Mouse (Mus musculus): ENCODE data around the gene Ip6k2. TPM values are rescaled to one million over a fixed set of nuclear protein-coding genes. Genes with fewer than 3 reads are reported as not detected.

Ip6k2 gene
- total RNA-seq, 2 experiments from 2014 or later: 143 to 164 TPM

DNA sequence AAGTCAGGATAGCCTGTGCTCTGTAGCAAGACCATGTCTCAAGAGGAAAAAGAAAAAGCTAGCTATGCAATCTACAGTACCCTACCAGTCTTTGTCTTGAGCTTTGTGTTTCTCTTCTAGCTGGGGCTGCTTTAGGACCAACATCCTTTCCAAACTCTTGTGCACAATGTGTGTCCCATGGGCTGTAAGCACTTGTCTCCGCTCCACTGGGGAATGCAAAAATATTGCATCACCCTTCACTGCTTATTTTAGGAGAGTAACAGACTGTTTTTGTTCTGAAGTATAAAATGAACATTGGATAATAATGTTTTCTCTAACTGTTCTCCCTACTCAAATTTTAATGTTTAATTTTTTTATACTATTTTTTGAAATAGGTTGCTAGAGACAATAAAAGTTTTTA lies 2.9 kb downstream of the Ip6k2 start:
- Histone ChIP-seq H3K27ac (no peak overlapping the region), H3K4me3 (peak overlapping the region; percentile 4; the same call in 1 of the 2 replicates)
- TF ChIP-seq CTCF (IDR thresholded peaks at IDR 0.05): no peak
- no peak for DNase-seq (ENCODE audit: extremely low spot score in 1 of 2, low spot score in 2 of 2)
- intact Hi-C loops (cut with DNase I): no loop called here

DNA sequence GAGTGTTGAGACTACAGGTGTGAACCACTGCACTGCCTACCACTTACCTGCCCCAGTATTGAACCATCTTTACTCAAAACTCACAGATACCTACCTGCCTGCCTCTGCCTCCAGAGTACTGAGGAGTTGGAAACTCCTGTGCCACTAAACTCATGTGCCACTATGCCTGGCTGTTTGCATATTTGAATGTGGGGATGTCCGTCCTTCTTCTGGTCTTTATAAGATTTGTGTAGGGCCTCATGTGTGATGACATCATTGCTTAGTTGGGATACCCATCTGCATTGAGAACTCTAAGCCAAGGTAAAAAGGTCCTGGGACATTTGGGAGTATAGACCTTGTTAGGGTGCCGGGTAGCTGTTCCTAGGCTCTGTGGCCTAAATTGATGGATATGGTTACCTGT lies 3.5 kb downstream of the Ip6k2 start:
- H3K27ac ChIP-seq: no peak overlapping the region
- TF ChIP-seq CTCF (IDR thresholded peaks at IDR 0.05): no peak
- no peak overlapping the region for H3K4me3 ChIP-seq
- no peak for DNase-seq (ENCODE audit: extremely low spot score in 1 of 2, low spot score in 2 of 2)
- intact Hi-C loops (cut with DNase I): no loop called here

DNA sequence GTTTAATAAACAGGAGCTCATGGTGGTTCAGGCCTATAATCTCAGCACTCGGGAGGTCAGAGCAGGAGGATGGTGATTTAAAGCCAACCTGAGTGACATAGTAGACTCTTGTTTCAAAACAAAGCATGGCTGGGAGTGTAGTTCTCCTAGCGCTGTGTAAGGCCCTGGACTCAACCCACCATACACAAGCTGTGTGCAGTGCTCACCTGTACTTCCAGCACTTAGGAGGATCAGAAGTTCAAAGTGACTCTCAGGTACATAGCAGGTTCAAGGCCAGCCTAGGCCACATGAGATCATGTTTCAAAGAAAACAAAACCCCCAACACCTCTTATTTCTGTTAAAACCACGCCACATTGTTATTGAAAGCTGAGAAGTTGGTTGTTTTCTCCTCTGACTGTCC lies 5.1 kb downstream of the Ip6k2 start:
- intact Hi-C loops (cut with DNase I): no loop called here
- Histone ChIP-seq H3K4me3 (no peak overlapping the region), H3K27ac (no peak overlapping the region)
- no peak for TF ChIP-seq CTCF (IDR thresholded peaks at IDR 0.05)
- DNase-seq (ENCODE audit: extremely low spot score in 1 of 2, low spot score in 2 of 2): no peak

DNA sequence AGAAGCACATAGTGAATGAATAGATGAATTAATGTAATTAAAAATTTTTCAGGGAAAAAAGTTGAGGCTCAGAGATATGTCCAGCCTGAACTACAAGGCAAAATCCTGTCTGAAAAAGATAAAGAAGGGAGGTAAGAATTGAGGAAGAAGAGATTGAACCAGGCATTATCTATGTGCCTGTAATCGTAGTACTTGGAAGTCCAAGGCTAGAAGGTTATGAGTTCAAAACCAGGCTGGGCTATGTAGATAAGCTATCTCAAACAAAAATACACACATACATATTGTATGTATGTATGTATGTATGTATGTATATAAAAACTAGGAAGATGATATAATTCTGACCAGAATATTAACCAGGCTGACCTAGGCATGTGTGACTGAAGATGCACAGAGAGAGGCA lies 8.7 kb downstream of the Ip6k2 start:
- TF ChIP-seq CTCF (IDR thresholded peaks at IDR 0.05): no peak
- DNase-seq (ENCODE audit: extremely low spot score in 1 of 2, low spot score in 2 of 2): no peak
- intact Hi-C loops (cut with DNase I): no loop called here
- H3K27ac ChIP-seq: no peak overlapping the region
- H3K4me3 ChIP-seq: no peak overlapping the region

DNA sequence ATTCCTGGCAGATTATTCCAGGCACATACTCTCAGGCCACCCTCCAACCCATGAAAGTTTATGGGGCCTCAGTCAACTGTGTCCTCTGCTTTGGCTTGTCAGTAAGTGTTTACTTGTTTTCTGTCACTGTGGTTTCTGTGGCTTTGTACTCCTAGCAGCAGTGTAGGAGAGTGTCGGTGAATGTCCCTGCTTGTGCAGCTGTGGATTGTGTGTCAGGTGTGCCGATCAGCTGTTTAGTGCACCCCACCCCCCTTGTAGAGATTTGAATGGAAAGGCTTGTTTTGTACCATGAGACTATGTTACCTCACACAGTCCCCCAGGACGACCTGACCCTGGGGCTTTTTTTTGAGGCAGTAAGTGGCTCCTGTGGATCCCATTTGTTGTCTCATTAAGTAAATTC lies 9.1 kb downstream of the Ip6k2 start:
- H3K4me3 ChIP-seq: no peak overlapping the region
- no peak for DNase-seq (ENCODE audit: extremely low spot score in 1 of 2, low spot score in 2 of 2)
- no peak for TF ChIP-seq CTCF (IDR thresholded peaks at IDR 0.05)
- no peak overlapping the region; the same call in 1 of the 2 replicates for H3K27ac ChIP-seq
- intact Hi-C loops (cut with DNase I): no loop called here

DNA sequence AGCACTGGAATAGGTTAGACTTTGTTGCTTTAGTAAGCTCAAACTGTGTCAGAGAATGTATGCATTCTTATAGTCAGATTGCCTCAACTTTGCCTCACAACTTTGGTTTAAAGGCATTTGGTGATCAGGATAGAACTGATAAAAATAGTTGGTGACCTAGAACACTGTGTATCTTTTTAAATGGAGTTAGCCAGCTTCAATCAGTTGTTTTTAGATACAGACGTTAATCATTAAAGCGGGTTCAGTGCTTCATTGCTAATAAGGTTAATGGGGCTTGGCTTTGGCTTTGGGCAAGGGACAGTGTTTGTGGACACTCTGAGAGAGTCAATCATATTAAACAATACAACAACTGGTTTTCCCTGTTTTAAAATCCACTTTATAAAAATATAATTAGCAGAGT lies 11.7 kb downstream of the Ip6k2 start:
- intact Hi-C loops (cut with DNase I): loop anchor here (5.0 kb wide), 1 partner anchor 43 kb away; no protein-coding TSS in a partner anchor
- DNase-seq (ENCODE audit: extremely low spot score in 1 of 2, low spot score in 2 of 2): no peak
- H3K27ac ChIP-seq: no peak overlapping the region
- no peak for TF ChIP-seq CTCF (IDR thresholded peaks at IDR 0.05)
- H3K4me3 ChIP-seq: no peak overlapping the region

DNA sequence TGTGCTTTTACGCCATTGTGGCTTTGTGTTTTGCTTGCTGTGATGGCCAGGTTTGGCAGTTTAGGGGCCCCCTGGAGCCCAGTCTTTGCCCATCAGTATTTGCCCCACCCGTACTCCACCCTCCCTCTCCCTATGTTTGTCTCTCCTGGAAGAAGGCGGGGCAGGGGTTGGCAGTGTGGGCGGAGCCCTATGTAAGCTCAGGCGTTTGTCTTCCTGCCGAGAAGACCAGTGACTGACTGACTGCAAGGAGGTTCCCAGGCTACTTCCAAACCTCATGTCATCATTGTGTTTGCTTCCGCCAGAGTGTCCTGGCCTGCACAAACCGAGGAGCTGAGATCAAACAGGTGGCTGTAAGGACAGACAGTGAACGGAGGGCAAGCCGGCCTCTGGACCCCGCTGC lies 12.2 kb downstream of the Ip6k2 start:
- intact Hi-C loops (cut with DNase I): loop anchor here (5.0 kb wide), 1 partner anchor 43 kb away; no protein-coding TSS in a partner anchor
- Histone ChIP-seq H3K27ac (peak overlapping the region; percentile 77), H3K4me3 (peak overlapping the region; percentile 29)
- DNase-seq (ENCODE audit: extremely low spot score in 1 of 2, low spot score in 2 of 2): peak in 1 of 2 experiments; percentile 39
- TF ChIP-seq CTCF (IDR thresholded peaks at IDR 0.05): no peak

DNA sequence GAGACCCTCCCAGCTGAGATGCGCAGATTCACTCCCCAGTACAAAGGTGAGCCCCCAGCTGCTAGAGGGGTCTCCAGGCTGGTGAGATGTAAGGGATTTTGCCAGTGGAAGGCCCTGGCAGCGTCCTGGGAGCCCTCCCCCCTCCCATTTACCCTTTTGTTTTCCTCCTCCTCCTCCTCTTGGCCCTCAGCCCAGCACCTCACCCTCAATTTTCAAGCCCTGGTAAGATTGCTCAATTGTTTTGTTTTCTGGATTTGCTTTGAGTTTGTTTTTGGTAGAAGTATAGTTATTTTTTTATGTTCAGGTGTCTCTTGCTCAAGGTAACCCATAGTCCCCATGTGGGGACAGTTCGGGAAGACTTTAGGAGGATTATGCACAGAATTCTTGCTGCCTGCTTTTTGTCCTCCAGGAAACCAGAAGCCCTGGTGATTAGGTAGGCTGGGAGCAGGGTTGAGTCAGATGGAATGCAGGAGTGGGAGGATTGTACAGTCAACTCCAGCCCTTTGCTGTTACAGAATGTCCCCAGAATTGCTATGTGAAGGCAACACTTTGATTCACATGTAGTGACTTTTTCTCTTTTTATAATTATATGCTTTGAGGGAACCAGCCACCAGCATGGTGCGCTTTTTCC lies 12.9 kb downstream of the Ip6k2 start:
- intact Hi-C loops (cut with DNase I): loop anchor here (5.0 kb wide), 1 partner anchor 44 kb away; no protein-coding TSS in a partner anchor
- TF ChIP-seq CTCF (IDR thresholded peaks at IDR 0.05): no peak
- peak overlapping the region; percentile 29; the same call in 1 of the 2 replicates for H3K4me3 ChIP-seq
- peak overlapping the region; percentile 77 for H3K27ac ChIP-seq
- no peak for DNase-seq (ENCODE audit: extremely low spot score in 1 of 2, low spot score in 2 of 2)

DNA sequence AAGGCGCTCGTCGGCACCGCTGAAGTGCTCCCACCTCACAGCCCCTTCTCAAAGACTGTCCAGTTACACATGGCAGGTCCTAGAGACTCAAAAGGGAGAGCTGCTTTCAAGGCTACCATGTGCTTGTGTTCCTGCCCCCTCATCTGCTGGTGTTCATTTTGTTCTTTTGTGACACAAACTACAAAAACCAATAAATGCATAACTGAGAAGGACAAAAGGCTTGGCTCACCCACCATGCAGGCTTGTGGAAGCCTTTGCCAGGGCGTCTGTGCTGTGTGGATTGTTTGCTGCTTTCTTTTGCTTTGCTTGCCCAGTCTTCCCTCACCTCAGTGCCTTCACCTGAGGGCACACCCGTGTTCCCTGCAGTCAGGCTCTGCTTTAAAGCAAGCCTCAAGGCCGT lies 13.9 kb downstream of the Ip6k2 start:
- DNase-seq (ENCODE audit: extremely low spot score in 1 of 2, low spot score in 2 of 2): no peak
- Histone ChIP-seq H3K4me3 (no peak overlapping the region), H3K27ac (peak overlapping the region; percentile 77)
- TF ChIP-seq CTCF (IDR thresholded peaks at IDR 0.05): no peak
- intact Hi-C loops (cut with DNase I): loop anchor here (5.0 kb wide), 1 partner anchor 45 kb away; no protein-coding TSS in a partner anchor

DNA sequence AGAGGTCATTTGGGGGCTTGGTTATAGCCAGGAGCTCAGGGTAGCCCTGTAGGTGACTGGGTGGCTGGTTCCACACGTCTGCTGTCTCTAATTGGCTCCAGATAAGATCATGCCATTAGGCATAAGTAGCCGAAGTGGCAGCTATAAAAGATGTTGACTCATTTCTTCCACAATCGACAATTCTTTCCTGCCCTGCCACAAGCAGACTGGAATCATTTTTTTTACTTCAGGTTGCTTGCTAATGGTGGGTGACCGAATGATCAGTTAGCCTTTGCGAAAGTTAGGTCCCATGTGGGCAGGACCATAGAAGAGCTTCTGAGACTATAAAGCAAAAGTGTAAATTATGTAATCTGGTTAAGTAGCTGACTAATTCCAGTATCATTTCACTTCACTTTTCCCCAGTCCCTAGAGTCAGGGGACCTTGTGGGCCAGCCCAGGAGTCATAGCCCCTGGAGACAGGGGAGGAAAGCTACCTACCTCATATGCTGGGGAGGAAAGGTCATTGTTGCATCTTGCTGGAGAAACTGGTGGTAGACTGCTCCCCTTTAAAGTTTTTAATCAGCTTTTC lies 15.0 kb downstream of the Ip6k2 start:
- intact Hi-C loops (cut with DNase I): loop anchor here (5.0 kb wide), 1 partner anchor 46 kb away; no protein-coding TSS in a partner anchor
- DNase-seq (ENCODE audit: extremely low spot score in 1 of 2, low spot score in 2 of 2): no peak
- no peak overlapping the region for H3K27ac ChIP-seq
- no peak for TF ChIP-seq CTCF (IDR thresholded peaks at IDR 0.05)
- H3K4me3 ChIP-seq: no peak overlapping the region

DNA sequence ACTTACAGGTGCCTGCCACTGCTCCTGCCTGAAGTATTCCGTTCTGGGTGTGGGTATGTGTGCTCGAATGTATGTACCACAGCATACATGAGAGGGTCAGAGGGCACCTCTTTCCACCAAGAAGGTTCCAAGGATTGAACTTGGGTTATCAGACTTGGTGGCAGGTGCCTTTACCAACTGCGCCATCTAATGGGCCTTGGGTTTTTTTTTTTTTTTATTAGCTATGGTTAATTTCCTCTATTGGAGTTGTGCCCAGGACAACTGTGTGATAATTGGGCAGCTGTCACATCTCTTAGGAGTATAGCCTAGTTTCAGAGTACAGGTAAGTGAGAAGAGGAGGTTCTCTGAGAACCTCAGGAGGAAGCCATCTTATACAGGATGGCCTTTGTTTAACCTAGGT lies 16.0 kb downstream of the Ip6k2 start:
- no peak for TF ChIP-seq CTCF (IDR thresholded peaks at IDR 0.05)
- intact Hi-C loops (cut with DNase I): loop anchor here (5.0 kb wide), 1 partner anchor 47 kb away; no protein-coding TSS in a partner anchor
- DNase-seq (ENCODE audit: extremely low spot score in 1 of 2, low spot score in 2 of 2): no peak
- no peak overlapping the region for H3K27ac ChIP-seq
- no peak overlapping the region for H3K4me3 ChIP-seq

DNA sequence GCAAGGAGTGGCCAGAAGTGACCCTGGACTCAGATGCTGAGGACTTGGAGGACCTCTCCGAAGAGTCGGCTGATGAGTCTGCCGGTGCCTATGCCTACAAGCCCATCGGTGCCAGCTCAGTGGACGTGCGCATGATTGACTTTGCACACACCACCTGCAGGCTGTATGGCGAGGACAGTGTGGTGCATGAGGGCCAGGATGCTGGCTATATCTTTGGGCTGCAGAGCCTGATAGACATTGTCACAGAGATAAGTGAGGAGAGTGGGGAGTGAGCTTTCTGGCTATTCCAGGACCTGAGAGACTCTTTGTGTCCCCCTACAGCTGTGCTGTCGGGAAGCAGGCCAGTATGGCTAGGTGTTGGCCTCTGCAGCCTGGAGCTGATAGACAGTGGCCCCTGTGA lies 22.2 kb downstream of the Ip6k2 start:
- Histone ChIP-seq H3K27ac (no peak overlapping the region), H3K4me3 (no peak overlapping the region)
- DNase-seq (ENCODE audit: extremely low spot score in 1 of 2, low spot score in 2 of 2): no peak
- intact Hi-C loops (cut with DNase I): no loop called here
- no peak for TF ChIP-seq CTCF (IDR thresholded peaks at IDR 0.05)

DNA sequence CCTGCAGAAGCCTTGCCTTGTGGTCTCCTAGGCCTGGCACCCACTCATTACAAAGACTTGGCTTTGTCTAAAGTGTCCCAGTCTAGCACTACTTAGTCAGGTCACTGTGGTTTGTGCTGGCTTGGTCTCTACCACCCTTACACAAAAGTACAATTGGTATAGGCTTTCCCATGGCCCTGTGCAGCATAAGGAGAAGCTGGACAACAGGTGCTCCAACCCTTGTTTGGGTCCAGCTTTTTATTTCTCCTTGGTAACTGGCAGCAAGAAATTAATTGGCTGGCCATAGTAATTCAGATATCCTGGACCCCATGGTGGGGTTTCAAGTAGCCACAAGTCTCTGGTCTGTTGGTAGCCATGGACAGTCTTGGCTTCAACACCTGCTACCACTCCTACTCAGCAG lies 22.8 kb downstream of the Ip6k2 start:
- no peak for TF ChIP-seq CTCF (IDR thresholded peaks at IDR 0.05)
- DNase-seq (ENCODE audit: extremely low spot score in 1 of 2, low spot score in 2 of 2): no peak
- no peak overlapping the region for H3K4me3 ChIP-seq
- H3K27ac ChIP-seq: no peak overlapping the region
- intact Hi-C loops (cut with DNase I): no loop called here
